Mouse (Mus musculus) forebrain, embryonic 14.5 days (tissue): ENCODE measurements around the gene Brms1. TPM values are rescaled to one million over a fixed set of nuclear protein-coding genes. Genes with fewer than 3 reads are reported as not detected.

Experiments
- ATAC-seq: fragments of 200-750 bp; cut with Nextera tagmentation; 2 replicates; pipeline ENCODE4 v1.8.0; 2017; ENCODE audit warnings: mild to moderate bottlenecking, moderate library complexity
- DNase-seq: peaks from one replicate; pipeline ENCODE4 v3.0.0-alpha.2; 2015; ENCODE audit warnings: low spot score
- H3K27ac ChIP-seq: fragments of 300-500 bp; sonication (generic); 2 replicates; pipeline ENCODE4 v1.5.1; 2014; ENCODE audit warnings: low read depth, mild to moderate bottlenecking, control low read depth, low read length, moderate library complexity
- H3K27me3 ChIP-seq: fragments of 300-500 bp; sonication (generic); replicated peaks from 2 replicates; pipeline ENCODE4 v1.6.1; 2014; ENCODE audit warnings: low read length, control low read depth, mixed read lengths; ENCODE audit not compliant: control insufficient read depth, insufficient read depth
- H3K36me3 ChIP-seq: fragments of 300-500 bp; sonication (generic); 2 replicates; pipeline ENCODE4 v1.6.1; 2014; ENCODE audit warnings: low read length, control low read depth; ENCODE audit not compliant: control insufficient read depth, insufficient read depth
- H3K4me1 ChIP-seq: fragments of 300-500 bp; sonication (generic); 2 replicates; pipeline ENCODE4 v1.6.1; 2014; ENCODE audit warnings: antibody characterized with exemption, low read length, control low read depth; ENCODE audit not compliant: control insufficient read depth, insufficient read depth
- H3K4me2 ChIP-seq: fragments of 300-500 bp; sonication (generic); 2 replicates; pipeline ENCODE4 v1.6.1; 2014; ENCODE audit warnings: mild to moderate bottlenecking, control low read depth, low read length
- H3K4me3 ChIP-seq: fragments of 300-500 bp; sonication (generic); 2 replicates; pipeline ENCODE4 v1.5.1; 2014; ENCODE audit warnings: low read depth, low read length, control low read depth
- H3K9ac ChIP-seq: fragments of 300-500 bp; sonication (generic); 2 replicates; pipeline ENCODE4 v1.6.1; 2014; ENCODE audit warnings: mild to moderate bottlenecking, low read length, control low read depth, moderate library complexity
- H3K9me3 ChIP-seq: fragments of 300-500 bp; sonication (generic); replicated peaks from 2 replicates; pipeline ENCODE4 v1.6.1; 2016; ENCODE audit warnings: low read length, control low read depth, mixed read lengths; ENCODE audit not compliant: control insufficient read depth
- WGBS: fragments of 180-500 bp; shearing (Covaris S2); extraction: QIAGEN DNeasy Blood & Tissue Kit; methylation state at CpG from one replicate; pipeline ENCODE4 v1.1.7; 2014; 5-methylcytosine and 5-hydroxymethylcytosine counted together
- polyA plus RNA-seq: library from polyadenylated mRNA; unstranded; fragments of >200 nt; fragmentation: Nextera tagmentation; extraction: Ambion mirVana; gene quantifications from 2 replicates; pipeline ENCODE4 v1.2.1, GENCODE M21; 2014

Gene Brms1
- polyA plus RNA-seq, 1 experiment from 2014 or later: 56.2 TPM

GRCm38 (mm10) chr19:5057876-5058775 is 17.0 kb downstream of the Brms1 start:
- Histone ChIP-seq H3K36me3 (no peaks in the 10 kb centered on the region), H3K4me1 (peaks cover 6% of the 10 kb centered on the region; the same call in 1 of the 2 replicates), H3K9me3 (no peaks in the 10 kb centered on the region), H3K27ac (no peak overlapping the region), H3K4me3 (no peak overlapping the region), H3K27me3 (peaks cover 6% of the 10 kb centered on the region; the same call in 1 of the 2 replicates), H3K4me2 (no peak overlapping the region), H3K9ac (no peak overlapping the region)
- WGBS: 28% methylated on average over 16 of the region's 16 CpGs
- DNase-seq: no peak
- ATAC-seq: no peak

GRCm38 (mm10) chr19:5058801-5059771 is 17.9 kb downstream of the Brms1 start:
- H3K36me3 ChIP-seq: no peaks in the 10 kb centered on the region
- H3K27ac ChIP-seq: no peak overlapping the region
- no peak overlapping the region for H3K4me2 ChIP-seq
- H3K4me1 ChIP-seq: peaks cover 6% of the 10 kb centered on the region; the same call in 1 of the 2 replicates
- WGBS: 18% methylated on average over 10 of the region's 10 CpGs
- peak overlapping the region; percentile 29; the same call in 1 of the 2 replicates for H3K9ac ChIP-seq
- H3K27me3 ChIP-seq: no peaks in the 10 kb centered on the region
- no peak for DNase-seq
- no peak overlapping the region for H3K4me3 ChIP-seq
- ATAC-seq: no peak
- no peaks in the 10 kb centered on the region for H3K9me3 ChIP-seq

DNA sequence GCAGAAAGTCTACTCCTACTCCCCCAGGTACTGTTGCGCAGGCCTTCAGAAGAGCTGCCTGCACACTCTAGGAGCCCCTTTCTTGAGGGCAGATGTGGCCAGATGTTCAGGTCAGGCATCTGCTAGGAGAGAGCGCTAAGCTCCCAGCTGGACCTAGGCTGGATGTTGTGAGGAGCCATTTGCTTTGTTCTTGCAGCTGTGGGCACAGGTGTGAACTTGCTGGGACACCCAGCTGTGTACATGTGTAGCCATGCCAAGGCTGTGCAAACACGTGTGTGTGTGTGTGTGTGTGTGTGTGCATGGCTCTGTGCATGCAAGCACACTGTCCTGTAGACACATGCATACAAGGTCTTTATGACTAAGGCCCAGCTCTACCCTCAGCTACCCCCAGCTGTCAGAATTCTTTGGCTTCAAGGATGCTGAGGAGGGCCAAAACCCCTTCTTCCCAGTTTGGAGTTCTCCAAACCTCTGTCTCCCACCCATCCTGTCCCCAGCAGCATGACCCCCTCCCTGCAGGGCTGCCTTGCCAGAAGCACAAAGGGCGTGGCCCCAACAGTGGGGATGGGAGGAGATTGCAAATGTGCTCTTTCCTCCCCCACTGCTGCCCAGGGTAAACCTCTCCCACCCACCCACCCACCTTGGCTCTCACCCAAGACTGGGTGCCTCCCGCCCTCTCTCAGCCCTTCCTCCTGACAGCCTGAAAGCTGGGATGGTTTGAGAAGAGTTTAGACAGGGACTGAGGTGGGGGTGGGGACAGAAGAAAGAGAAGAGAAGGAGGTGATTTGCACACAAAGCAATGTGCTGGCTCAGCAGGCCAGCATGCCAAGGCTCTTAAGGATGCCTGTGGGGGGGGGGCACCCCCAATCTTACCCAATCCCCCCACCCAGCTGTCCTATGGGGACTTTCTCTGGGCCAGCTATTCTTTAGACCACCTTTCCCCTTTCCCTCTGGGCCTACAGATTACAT is 19.5 kb downstream of the Brms1 start:
- Histone ChIP-seq H3K9ac (no peak overlapping the region), H3K4me1 (peaks cover 6% of the 10 kb centered on the region; the same call in 1 of the 2 replicates), H3K4me2 (no peak overlapping the region), H3K27ac (0 out of 2 replicates have a peak overlapping the region, but pooled peaks have one; percentile 9), H3K36me3 (no peaks in the 10 kb centered on the region), H3K9me3 (no peaks in the 10 kb centered on the region), H3K4me3 (no peak overlapping the region), H3K27me3 (no peaks in the 10 kb centered on the region)
- WGBS: 39% methylated on average over 5 of the region's 5 CpGs
- DNase-seq (peak; percentile 33), ATAC-seq (no peak)

DNA sequence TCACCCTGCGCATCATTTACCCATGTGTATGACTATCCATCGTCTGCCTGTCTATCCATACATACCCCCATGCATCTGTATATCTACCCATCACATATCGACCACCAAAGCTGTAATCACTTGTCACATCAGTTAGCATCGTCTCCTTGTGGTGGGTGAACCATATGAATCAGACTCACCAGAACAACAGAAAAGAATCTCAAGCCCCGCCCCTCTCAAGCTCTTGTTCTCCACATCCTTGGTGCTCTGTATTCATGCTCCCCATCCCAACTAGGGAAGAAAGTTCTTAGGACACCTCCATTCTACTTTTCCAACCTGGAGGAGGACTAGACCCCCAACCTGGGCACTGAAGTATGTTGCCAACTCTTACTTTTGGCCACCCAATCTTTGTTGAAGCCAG is 20.9 kb downstream of the Brms1 start:
- H3K9me3 ChIP-seq: no peaks in the 10 kb centered on the region
- DNase-seq: no peak
- peaks cover 6% of the 10 kb centered on the region; the same call in 1 of the 2 replicates for H3K4me1 ChIP-seq
- H3K27me3 ChIP-seq: 0 out of 2 replicates have a peak, but pooled peaks cover 3% of the 10 kb centered on the region
- no peak overlapping the region for H3K4me3 ChIP-seq
- ATAC-seq: no peak
- H3K36me3 ChIP-seq: no peaks in the 10 kb centered on the region
- 83% methylated on average over 5 of the region's 5 CpGs for WGBS
- H3K4me2 ChIP-seq: no peak overlapping the region
- no peak overlapping the region for H3K27ac ChIP-seq
- no peak overlapping the region for H3K9ac ChIP-seq

GRCm38 (mm10) chr19:5062446-5062845 is 21.3 kb downstream of the Brms1 start:
- H3K27ac ChIP-seq: no peak overlapping the region
- no peak overlapping the region for H3K9ac ChIP-seq
- H3K4me3 ChIP-seq: no peak overlapping the region
- H3K27me3 ChIP-seq: 0 out of 2 replicates have a peak, but pooled peaks cover 4% of the 10 kb centered on the region
- H3K9me3 ChIP-seq: no peaks in the 10 kb centered on the region
- DNase-seq: no peak
- ATAC-seq: no peak
- no peaks in the 10 kb centered on the region for H3K36me3 ChIP-seq
- no peak overlapping the region for H3K4me2 ChIP-seq
- peaks cover 8% of the 10 kb centered on the region; the same call in 1 of the 2 replicates for H3K4me1 ChIP-seq
- WGBS: 86% methylated on average over 6 of the region's 6 CpGs

GRCm38 (mm10) chr19:5065104-5065503 is 23.9 kb downstream of the Brms1 start:
- H3K27me3 ChIP-seq: peaks cover 15% of the 10 kb centered on the region
- ATAC-seq: no peak
- no peak overlapping the region for H3K9ac ChIP-seq
- H3K9me3 ChIP-seq: no peaks in the 10 kb centered on the region
- WGBS: 75% methylated on average over 7 of the region's 7 CpGs
- H3K4me3 ChIP-seq: no peak overlapping the region
- H3K4me2 ChIP-seq: no peak overlapping the region
- no peaks in the 10 kb centered on the region for H3K36me3 ChIP-seq
- H3K27ac ChIP-seq: no peak overlapping the region
- peaks cover 14% of the 10 kb centered on the region; the same call in 1 of the 2 replicates for H3K4me1 ChIP-seq
- DNase-seq: no peak

- peak overlapping the region; percentile 36 for H3K4me3 ChIP-seq
- no peak for DNase-seq
- H3K27ac ChIP-seq: no peak overlapping the region
Observed at GRCm38 (mm10) chr19:5067040-5067799, 26.1 kb downstream of the Brms1 start.

More at GRCm38 (mm10) chr19:5067040-5067799, 26.1 kb downstream of the Brms1 start:
- WGBS: 14% methylated on average over 15 of the region's 15 CpGs
- no peak for ATAC-seq
- Histone ChIP-seq H3K36me3 (no peaks in the 10 kb centered on the region), H3K9me3 (no peaks in the 10 kb centered on the region), H3K27me3 (peaks cover 15% of the 10 kb centered on the region), H3K9ac (peak overlapping the region; percentile 68; the same call in 1 of the 2 replicates), H3K4me2 (peak overlapping the region; percentile 86), H3K4me1 (peaks cover 22% of the 10 kb centered on the region)
